Mouse (Mus musculus): ENCODE data around the gene Gpr35.

Gpr35 gene

GRCm38 (mm10) chr1:93026600-93026999 is 75.9 kb downstream of the Gpr35 start:
- in situ Hi-C loops (cut with MboI; ENCODE audit: unreplicated experiment in 2 of 2) = no loop called here

GRCm38 (mm10) chr1:93029387-93029786 is 78.7 kb downstream of the Gpr35 start:
- in situ Hi-C loops (cut with MboI; ENCODE audit: unreplicated experiment in 2 of 2) = no loop called here

GRCm38 (mm10) chr1:93030060-93030459 is 79.4 kb downstream of the Gpr35 start:
- in situ Hi-C loops (cut with MboI; ENCODE audit: unreplicated experiment in 2 of 2) = no loop called here

- in situ Hi-C loops (cut with MboI; ENCODE audit: unreplicated experiment in 2 of 2) = no loop called here
Measured at GRCm38 (mm10) chr1:93031199-93031598, 80.5 kb downstream of the Gpr35 start.

GRCm38 (mm10) chr1:93033989-93034388 is 83.3 kb downstream of the Gpr35 start:
- in situ Hi-C loops (cut with MboI; ENCODE audit: unreplicated experiment in 2 of 2) = no loop called here

GRCm38 (mm10) chr1:93035981-93036380 is 85.3 kb downstream of the Gpr35 start:
- in situ Hi-C loops (cut with MboI; ENCODE audit: unreplicated experiment in 2 of 2) = no loop called here
